Mouse (Mus musculus) forebrain, embryonic 12.5 days (tissue): ENCODE data around the gene Cyp26b1. TPM values are rescaled to one million over a fixed set of nuclear protein-coding genes. Genes with fewer than 3 reads are reported as not detected.

ENCODE experiments used
- ATAC-seq: fragments of 200-750 bp; cut with Nextera tagmentation; 2 replicates; pipeline ENCODE4 v1.8.0; 2017; ENCODE audit warnings: moderate TSS enrichment; ENCODE audit not compliant: low FRiP score
- H3K27ac ChIP-seq: fragments of 300-500 bp; sonication (generic); 2 replicates; pipeline ENCODE4 v1.5.1; 2016; ENCODE audit warnings: mild to moderate bottlenecking
- H3K27me3 ChIP-seq: fragments of 300-500 bp; sonication (generic); 2 replicates; pipeline ENCODE4 v1.6.1; 2016; ENCODE audit warnings: mild to moderate bottlenecking
- H3K36me3 ChIP-seq: fragments of 300-500 bp; sonication (generic); replicated peaks from 2 replicates; pipeline ENCODE4 v1.6.1; 2016; ENCODE audit warnings: mild to moderate bottlenecking
- H3K4me1 ChIP-seq: fragments of 300-500 bp; sonication (generic); 2 replicates; pipeline ENCODE4 v1.6.1; 2016
- H3K4me2 ChIP-seq: fragments of 300-500 bp; sonication (generic); 2 replicates; pipeline ENCODE4 v1.6.1; 2016; ENCODE audit warnings: mild to moderate bottlenecking, moderate library complexity
- H3K4me3 ChIP-seq: fragments of 300-500 bp; sonication (generic); replicated peaks from 2 replicates; pipeline ENCODE4 v1.5.1; 2016; ENCODE audit warnings: mild to moderate bottlenecking
- H3K9ac ChIP-seq: fragments of 300-500 bp; sonication (generic); 2 replicates; pipeline ENCODE4 v1.6.1; 2016; ENCODE audit warnings: mild to moderate bottlenecking
- H3K9me3 ChIP-seq: fragments of 300-500 bp; sonication (generic); 2 replicates; pipeline ENCODE4 v1.6.1; 2016
- WGBS: fragments of 180-500 bp; shearing (Covaris S2); methylation state at CpG from one replicate; pipeline ENCODE4 v1.1.7; 2016; 5-methylcytosine and 5-hydroxymethylcytosine counted together
- polyA plus RNA-seq: library from polyadenylated mRNA; unstranded; fragments of >200 nt; fragmentation: Nextera tagmentation; extraction: Ambion mirVana; gene quantifications from 2 replicates; pipeline ENCODE4 v1.2.1, GENCODE M21; 2016

Gene Cyp26b1
- polyA plus RNA-seq: 1.4 and 1.9 TPM in 2 replicates

GRCm38 (mm10) chr6:84593693-84594092 is at the start of gene Cyp26b1:
Gene Cyp26b1, minus strand, starts transcription at chr6:84593908.
- Histone ChIP-seq H3K36me3 (no peaks in the 10 kb centered on the region), H3K4me3 (no peak within 1 kb of the TSS), H3K4me1 (peaks cover 28% of the 10 kb centered on the region), H3K27ac (no peak within 1 kb of the TSS), H3K27me3 (peaks cover 58% of the 10 kb centered on the region), H3K9me3 (no peaks in the 10 kb centered on the region), H3K9ac (no peak within 1 kb of the TSS), H3K4me2 (no peak within 1 kb of the TSS; the same call in 1 of the 2 replicates)
- ATAC-seq: no peak
- 81% methylated on average over 10 of the region's 10 CpGs for WGBS

- no peak overlapping the region for H3K4me3 ChIP-seq
- H3K4me1 ChIP-seq: no peaks in the 10 kb centered on the region
- H3K4me2 ChIP-seq: no peak overlapping the region
- no peaks in the 10 kb centered on the region for H3K9me3 ChIP-seq
- no peaks in the 10 kb centered on the region for H3K36me3 ChIP-seq
- 86% methylated on average over 4 of the region's 4 CpGs for WGBS
- no peak overlapping the region for H3K27ac ChIP-seq
- no peak for ATAC-seq
- no peaks in the 10 kb centered on the region for H3K27me3 ChIP-seq
- H3K9ac ChIP-seq: no peak overlapping the region
Measured at GRCm38 (mm10) chr6:84641062-84641431, 47.3 kb upstream of the Cyp26b1 start.

- H3K27ac ChIP-seq: no peak overlapping the region
- no peaks in the 10 kb centered on the region for H3K36me3 ChIP-seq
- H3K9ac ChIP-seq: no peak overlapping the region
- no peak for ATAC-seq
- H3K9me3 ChIP-seq: no peaks in the 10 kb centered on the region
- 76% methylated on average over 9 of the region's 9 CpGs for WGBS
- H3K27me3 ChIP-seq: no peaks in the 10 kb centered on the region
- no peaks in the 10 kb centered on the region for H3K4me1 ChIP-seq
- H3K4me3 ChIP-seq: no peak overlapping the region
- H3K4me2 ChIP-seq: no peak overlapping the region
Measured at GRCm38 (mm10) chr6:84640324-84641061, 46.8 kb upstream of the Cyp26b1 start.

GRCm38 (mm10) chr6:84638206-84638605 is 44.5 kb upstream of the Cyp26b1 start:
- no peak for ATAC-seq
- Histone ChIP-seq H3K4me1 (no peaks in the 10 kb centered on the region), H3K27ac (no peak overlapping the region), H3K4me3 (no peak overlapping the region), H3K4me2 (no peak overlapping the region), H3K27me3 (no peaks in the 10 kb centered on the region), H3K9ac (no peak overlapping the region), H3K9me3 (no peaks in the 10 kb centered on the region), H3K36me3 (no peaks in the 10 kb centered on the region)

- H3K27me3 ChIP-seq: no peaks in the 10 kb centered on the region
Measured at GRCm38 (mm10) chr6:84631588-84631987, 37.9 kb upstream of the Cyp26b1 start.

GRCm38 (mm10) chr6:84630276-84630675 is 36.6 kb upstream of the Cyp26b1 start:
- H3K4me3 ChIP-seq: no peak overlapping the region
- no peak overlapping the region for H3K4me2 ChIP-seq
- H3K4me1 ChIP-seq: no peaks in the 10 kb centered on the region
- ATAC-seq: no peak
- H3K9me3 ChIP-seq: no peaks in the 10 kb centered on the region
- no peaks in the 10 kb centered on the region for H3K27me3 ChIP-seq
- 58% methylated on average over 1 of the region's 1 CpGs for WGBS
- H3K27ac ChIP-seq: no peak overlapping the region
- no peak overlapping the region for H3K9ac ChIP-seq
- H3K36me3 ChIP-seq: no peaks in the 10 kb centered on the region

More at GRCm38 (mm10) chr6:84631588-84631987, 37.9 kb upstream of the Cyp26b1 start:
- ATAC-seq: no peak
- H3K4me2 ChIP-seq: no peak overlapping the region
- H3K27ac ChIP-seq: no peak overlapping the region
- H3K9ac ChIP-seq: no peak overlapping the region
- H3K36me3 ChIP-seq: no peaks in the 10 kb centered on the region
- H3K4me3 ChIP-seq: no peak overlapping the region
- H3K9me3 ChIP-seq: no peaks in the 10 kb centered on the region
- WGBS: 88% methylated on average over 2 of the region's 2 CpGs
- H3K4me1 ChIP-seq: no peaks in the 10 kb centered on the region

GRCm38 (mm10) chr6:84628831-84629230 is 35.1 kb upstream of the Cyp26b1 start:
- Histone ChIP-seq H3K27ac (no peak overlapping the region), H3K9ac (no peak overlapping the region), H3K9me3 (no peaks in the 10 kb centered on the region), H3K36me3 (no peaks in the 10 kb centered on the region), H3K4me1 (no peaks in the 10 kb centered on the region), H3K4me2 (no peak overlapping the region), H3K27me3 (no peaks in the 10 kb centered on the region), H3K4me3 (no peak overlapping the region)
- WGBS: 89% methylated on average over 5 of the region's 5 CpGs
- no peak for ATAC-seq

- no peak for ATAC-seq
- Histone ChIP-seq H3K4me2 (no peak overlapping the region), H3K27me3 (no peaks in the 10 kb centered on the region), H3K27ac (no peak overlapping the region), H3K4me3 (no peak overlapping the region), H3K36me3 (no peaks in the 10 kb centered on the region), H3K4me1 (no peaks in the 10 kb centered on the region), H3K9me3 (no peaks in the 10 kb centered on the region), H3K9ac (no peak overlapping the region)
- WGBS: 94% methylated on average over 2 of the region's 2 CpGs
Measured at GRCm38 (mm10) chr6:84626398-84626797, 32.7 kb upstream of the Cyp26b1 start.

- no peaks in the 10 kb centered on the region for H3K4me1 ChIP-seq
- H3K9me3 ChIP-seq: no peaks in the 10 kb centered on the region
- no peak overlapping the region for H3K27ac ChIP-seq
- H3K36me3 ChIP-seq: no peaks in the 10 kb centered on the region; the same call in 1 of the 2 replicates
- 87% methylated on average over 6 of the region's 6 CpGs for WGBS
- no peak overlapping the region for H3K4me3 ChIP-seq
- H3K27me3 ChIP-seq: no peaks in the 10 kb centered on the region
- H3K9ac ChIP-seq: no peak overlapping the region
- no peak overlapping the region for H3K4me2 ChIP-seq
- no peak for ATAC-seq
Measured at GRCm38 (mm10) chr6:84619166-84619565, 25.5 kb upstream of the Cyp26b1 start.

GRCm38 (mm10) chr6:84617051-84617450 is 23.3 kb upstream of the Cyp26b1 start:
- no peaks in the 10 kb centered on the region for H3K9me3 ChIP-seq
- no peak for ATAC-seq
- H3K4me3 ChIP-seq: no peak overlapping the region
- no peaks in the 10 kb centered on the region; the same call in 1 of the 2 replicates for H3K36me3 ChIP-seq
- H3K4me2 ChIP-seq: no peak overlapping the region
- no peak overlapping the region for H3K27ac ChIP-seq
- 98% methylated on average over 1 of the region's 1 CpGs for WGBS
- H3K9ac ChIP-seq: no peak overlapping the region
- no peaks in the 10 kb centered on the region for H3K27me3 ChIP-seq
- no peaks in the 10 kb centered on the region for H3K4me1 ChIP-seq

GRCm38 (mm10) chr6:84616586-84616985 is 22.9 kb upstream of the Cyp26b1 start:
- no peaks in the 10 kb centered on the region for H3K9me3 ChIP-seq
- H3K4me1 ChIP-seq: no peaks in the 10 kb centered on the region
- no peak overlapping the region for H3K27ac ChIP-seq
- no peak for ATAC-seq
- H3K36me3 ChIP-seq: no peaks in the 10 kb centered on the region; the same call in 1 of the 2 replicates
- no peak overlapping the region for H3K4me2 ChIP-seq
- 82% methylated on average over 1 of the region's 1 CpGs for WGBS
- H3K9ac ChIP-seq: no peak overlapping the region
- no peaks in the 10 kb centered on the region for H3K27me3 ChIP-seq
- no peak overlapping the region for H3K4me3 ChIP-seq

GRCm38 (mm10) chr6:84613561-84613960 is 19.9 kb upstream of the Cyp26b1 start:
- Histone ChIP-seq H3K27ac (no peak overlapping the region), H3K36me3 (no peaks in the 10 kb centered on the region), H3K9ac (no peak overlapping the region), H3K4me1 (no peaks in the 10 kb centered on the region), H3K27me3 (no peaks in the 10 kb centered on the region), H3K4me3 (no peak overlapping the region), H3K9me3 (no peaks in the 10 kb centered on the region), H3K4me2 (no peak overlapping the region)
- ATAC-seq: no peak
- 87% methylated on average over 3 of the region's 3 CpGs for WGBS
